Comparison of ENCODE assay signal across 10 mouse cellular contexts in genomic region chr17:26953726-26954125, GRCm38 (mm10). TPM values are rescaled to one million over a fixed set of nuclear protein-coding genes. Genes with fewer than 3 reads are reported as not detected.
DNase-seq lines count a peak whose midpoint lies in the region; ATAC-seq lines count a peak whose summit lies in the region.
"Had no signal": no experiment of that assay in that cellular context is flagged by ENCODE, and none has a peak within 500 bp of the region (broad histone marks: within the 10 kb centered on the region; RNA-seq: fewer than 3 reads in every experiment).

No protein-coding gene starts in this region.

- H3K27me3 ChIP-seq in lung, embryonic 16.5 days (ENCODE audit: control insufficient read depth, insufficient read depth, low read depth, low read length) = no peaks in the 10 kb centered on the region; the same call in 1 of the 2 replicates
- H3K27me3 ChIP-seq in limb, embryonic 11.5 days (ENCODE audit: control insufficient read depth, insufficient read depth, low read length) = no peaks in the 10 kb centered on the region
- H3K27me3 ChIP-seq in stomach, embryonic 15.5 days (replicated peaks) = no peaks in the 10 kb centered on the region

- no peak overlapping the region; the same call in 1 of the 2 replicates for H3K27ac ChIP-seq in lung, embryonic 16.5 days (ENCODE audit: low read length)
- H3K27ac ChIP-seq in limb, embryonic 11.5 days (replicated peaks; ENCODE audit: low read depth, low read length) = no peak overlapping the region
- H3K27ac ChIP-seq in stomach, embryonic 15.5 days = no peak overlapping the region
- H3K27ac ChIP-seq: macrophage had no signal

- no peak overlapping the region for H3K9ac ChIP-seq in lung, embryonic 16.5 days (ENCODE audit: low read length)
- peak overlapping the region; percentile 63; the same call in 1 of the 2 replicates for H3K9ac ChIP-seq in limb, embryonic 11.5 days (ENCODE audit: low read length)
- no peak overlapping the region for H3K9ac ChIP-seq in stomach, embryonic 15.5 days

- no peak overlapping the region for H3K4me3 ChIP-seq in lung, embryonic 16.5 days (ENCODE audit: low read length)
- peak overlapping the region; percentile 38 for H3K4me3 ChIP-seq in limb, embryonic 11.5 days (ENCODE audit: low read depth, low read length)
- no peak overlapping the region for H3K4me3 ChIP-seq in stomach, embryonic 15.5 days (replicated peaks)

- H3K36me3 ChIP-seq in lung, embryonic 16.5 days (ENCODE audit: control insufficient read depth, insufficient read depth, low read length) = peaks cover 7% of the 10 kb centered on the region; the same call in 1 of the 2 replicates
- peaks cover 6% of the 10 kb centered on the region for H3K36me3 ChIP-seq in limb, embryonic 11.5 days (ENCODE audit: control insufficient read depth, insufficient read depth, low read length)
- peaks cover 9% of the 10 kb centered on the region; the same call in 1 of the 2 replicates for H3K36me3 ChIP-seq in stomach, embryonic 15.5 days

- WGBS in lung, embryonic 16.5 days = 31% methylated on average over 9 of the region's 16 CpGs
- 23% methylated on average over 8 of the region's 16 CpGs for WGBS in limb, embryonic 11.5 days
- WGBS in stomach, embryonic 15.5 days = 24% methylated on average over 15 of the region's 16 CpGs

- peak overlapping the region; percentile 30 for H3K4me2 ChIP-seq in lung, embryonic 16.5 days (ENCODE audit: low read depth, low read length)
- peak overlapping the region; percentile 97 for H3K4me2 ChIP-seq in limb, embryonic 11.5 days (ENCODE audit: low read depth, severe bottlenecking)
- peak overlapping the region; percentile 26 for H3K4me2 ChIP-seq in stomach, embryonic 15.5 days

- peaks cover 42% of the 10 kb centered on the region for H3K4me1 ChIP-seq in lung, embryonic 16.5 days (replicated peaks; ENCODE audit: control insufficient read depth, insufficient read depth, low read length)
- peaks cover 42% of the 10 kb centered on the region for H3K4me1 ChIP-seq in limb, embryonic 11.5 days (ENCODE audit: control insufficient read depth, insufficient read depth, low read length)
- peaks cover 43% of the 10 kb centered on the region for H3K4me1 ChIP-seq in stomach, embryonic 15.5 days

- no peaks in the 10 kb centered on the region for H3K9me3 ChIP-seq in lung, embryonic 16.5 days (ENCODE audit: control insufficient read depth, low read length)
- H3K9me3 ChIP-seq in limb, embryonic 11.5 days (ENCODE audit: control insufficient read depth, low read length) = no peaks in the 10 kb centered on the region
- no peaks in the 10 kb centered on the region for H3K9me3 ChIP-seq in stomach, embryonic 15.5 days

- DNase-seq in adrenal gland, adult 2 months = peak; percentile 7
- DNase-seq in adrenal gland, postnatal 36 days = no peak
- no peak for DNase-seq in lung, postnatal 25 days (ENCODE audit: low spot score)
- DNase-seq in limb, embryonic 11.5 days (ENCODE audit: low spot score) = peak; percentile 31
- DNase-seq in cerebellum, adult 11 months = no peak
- DNase-seq in left cerebral cortex, postnatal 14 days (ENCODE audit: low spot score in 2 of 2) = no peak
- DNase-seq: kidney, adult 9 months had no signal

- intact Hi-C loops in left cerebral cortex, postnatal 14 days (cut with DNase I) = no loop called here

- ATAC-seq in lung, embryonic 16.5 days (ENCODE audit: low read depth) = no peak
- no peak for ATAC-seq in limb, embryonic 11.5 days (ENCODE audit: insufficient number of reproducible peaks, low FRiP score, low TSS enrichment, low read depth)
- ATAC-seq in stomach, embryonic 15.5 days (ENCODE audit: insufficient read depth, low FRiP score, low read depth) = no peak

RNA-seq across cellular contexts. Expression of gene Syngap1, which starts 12.7 kb away (rescaled TPM):
- 10 to 100 TPM; 14.3 to 21.8 TPM for total RNA-seq in adrenal gland, adult 2 months (2021)
- polyA plus RNA-seq in adrenal gland, adult 2 months (2012; rRNA removed) = 51.6 and 56.0 TPM in 2 replicates
- total RNA-seq in adrenal gland, postnatal 36 days (2021) = 10 to 100 TPM; 11.4 to 18.6 TPM
- polyA plus RNA-seq in lung, embryonic 16.5 days (2015; fragmentation: Nextera tagmentation; extraction: Ambion mirVana) = 0.90 and 1.9 TPM in 2 replicates
- polyA plus RNA-seq in limb, embryonic 11.5 days (2014; fragmentation: Nextera tagmentation; extraction: Ambion mirVana) = 3.1 and 3.5 TPM in 2 replicates
- 2.0 and 2.2 TPM in 2 replicates for polyA plus RNA-seq in stomach, embryonic 15.5 days (2015; fragmentation: Nextera tagmentation; extraction: Ambion mirVana)
- total RNA-seq in left cerebral cortex, postnatal 14 days (2021) = 100 to 1,000 TPM; 594 to 653 TPM

RNA-seq across cellular contexts. Expression of gene Cuta, which starts 14.4 kb away (rescaled TPM):
- total RNA-seq in adrenal gland, adult 2 months (2021) = 100 to 1,000 TPM; 145 to 164 TPM
- 378 and 381 TPM in 2 replicates for polyA plus RNA-seq in adrenal gland, adult 2 months (2012; rRNA removed)
- 100 to 1,000 TPM; 129 to 165 TPM for total RNA-seq in adrenal gland, postnatal 36 days (2021)
- 194 and 199 TPM in 2 replicates for polyA plus RNA-seq in lung, embryonic 16.5 days (2015; fragmentation: Nextera tagmentation; extraction: Ambion mirVana)
- 164 and 170 TPM in 2 replicates for polyA plus RNA-seq in limb, embryonic 11.5 days (2014; fragmentation: Nextera tagmentation; extraction: Ambion mirVana)
- polyA plus RNA-seq in stomach, embryonic 15.5 days (2015; fragmentation: Nextera tagmentation; extraction: Ambion mirVana) = 179 and 191 TPM in 2 replicates
- total RNA-seq in left cerebral cortex, postnatal 14 days (2021) = 100 to 1,000 TPM; 127 to 133 TPM

RNA-seq across cellular contexts. Expression of gene Zbtb9, which starts 19.2 kb away (rescaled TPM):
- 1 to 10 TPM; 4.6 to 8.7 TPM for total RNA-seq in adrenal gland, adult 2 months (2021)
- 6.9 and 7.1 TPM in 2 replicates for polyA plus RNA-seq in adrenal gland, adult 2 months (2012; rRNA removed)
- 10 to 100 TPM in 1 of 2 experiments, 1 to 10 TPM in 1; 9.9 to 10.5 TPM for total RNA-seq in adrenal gland, postnatal 36 days (2021)
- polyA plus RNA-seq in lung, embryonic 16.5 days (2015; fragmentation: Nextera tagmentation; extraction: Ambion mirVana) = 16.5 and 17.1 TPM in 2 replicates
- polyA plus RNA-seq in limb, embryonic 11.5 days (2014; fragmentation: Nextera tagmentation; extraction: Ambion mirVana) = 11.5 and 14.0 TPM in 2 replicates
- polyA plus RNA-seq in stomach, embryonic 15.5 days (2015; fragmentation: Nextera tagmentation; extraction: Ambion mirVana) = 13.3 and 14.9 TPM in 2 replicates
- total RNA-seq in left cerebral cortex, postnatal 14 days (2021) = 10 to 100 TPM; 16.1 to 16.3 TPM

RNA-seq across cellular contexts. Expression of gene Phf1, which starts 20.9 kb away (rescaled TPM):
- 10 to 100 TPM; 35.2 to 36.4 TPM for total RNA-seq in adrenal gland, adult 2 months (2021)
- polyA plus RNA-seq in adrenal gland, adult 2 months (2012; rRNA removed) = 202 and 271 TPM in 2 replicates
- total RNA-seq in adrenal gland, postnatal 36 days (2021) = 10 to 100 TPM; 34.2 to 37.9 TPM
- polyA plus RNA-seq in lung, embryonic 16.5 days (2015; fragmentation: Nextera tagmentation; extraction: Ambion mirVana) = 9.7 and 10.0 TPM in 2 replicates
- 4.7 and 5.0 TPM in 2 replicates for polyA plus RNA-seq in limb, embryonic 11.5 days (2014; fragmentation: Nextera tagmentation; extraction: Ambion mirVana)
- 8.5 and 8.7 TPM in 2 replicates for polyA plus RNA-seq in stomach, embryonic 15.5 days (2015; fragmentation: Nextera tagmentation; extraction: Ambion mirVana)
- total RNA-seq in left cerebral cortex, postnatal 14 days (2021) = 10 to 100 TPM; 16.8 to 20.2 TPM

RNA-seq across cellular contexts. Expression of gene Kifc5b, which starts 36.8 kb away (rescaled TPM):
- 1 to 10 TPM; 1.0 to 1.3 TPM for total RNA-seq in adrenal gland, adult 2 months (2021)
- polyA plus RNA-seq in adrenal gland, adult 2 months (2012; rRNA removed) = 1.2 and 2.1 TPM in 2 replicates
- 1 to 10 TPM; 1.7 to 1.9 TPM for total RNA-seq in adrenal gland, postnatal 36 days (2021)
- polyA plus RNA-seq in lung, embryonic 16.5 days (2015; fragmentation: Nextera tagmentation; extraction: Ambion mirVana) = 9.0 and 12.9 TPM in 2 replicates
- polyA plus RNA-seq in limb, embryonic 11.5 days (2014; fragmentation: Nextera tagmentation; extraction: Ambion mirVana) = 7.3 and 9.8 TPM in 2 replicates
- polyA plus RNA-seq in stomach, embryonic 15.5 days (2015; fragmentation: Nextera tagmentation; extraction: Ambion mirVana) = 6.1 and 7.6 TPM in 2 replicates
- total RNA-seq in left cerebral cortex, postnatal 14 days (2021) = 1 to 10 TPM; 2.9 to 3.3 TPM

Comparison
In these comparisons a context has a peak if more than half of its experiments do, and no peak if none do; other contexts are left out.
1. DNase-seq: peak in adrenal gland, adult 2 months (single experiment) and limb, embryonic 11.5 days (single experiment); none in adrenal gland, postnatal 36 days (0 of 2), lung, postnatal 25 days (single experiment), cerebellum, adult 11 months (single experiment) and left cerebral cortex, postnatal 14 days (0 of 2).
2. H3K4me2 ChIP-seq: peak in every context shown above with its lines; median percentile 97 in limb, embryonic 11.5 days; 30 in lung, embryonic 16.5 days; 26 in stomach, embryonic 15.5 days.
3. RNA of gene Syngap1, which starts 12.7 kb away (polyA plus RNA-seq): 51.6 to 56.0 TPM in adrenal gland, adult 2 months; 3.1 to 3.5 TPM in limb, embryonic 11.5 days, 2.0 to 2.2 TPM in stomach, embryonic 15.5 days and 0.90 to 1.9 TPM in lung, embryonic 16.5 days; every median in the first group is over 10 times any median in the second.